Mouse (Mus musculus) intestine, embryonic 16.5 days (tissue): ENCODE measurements around the gene Nckap1. TPM values are rescaled to one million over a fixed set of nuclear protein-coding genes. Genes with fewer than 3 reads are reported as not detected.

Experiments used
- ATAC-seq: fragments of 200-750 bp; cut with Nextera tagmentation; 2 replicates; pipeline ENCODE4 v1.8.0; 2017; ENCODE audit warnings: moderate TSS enrichment, moderate library complexity
- H3K27ac ChIP-seq: fragments of 300-500 bp; sonication (generic); 2 replicates; pipeline ENCODE4 v1.5.1; 2014; ENCODE audit warnings: mild to moderate bottlenecking, low read length
- H3K27me3 ChIP-seq: fragments of 300-500 bp; sonication (generic); replicated peaks from 2 replicates; pipeline ENCODE4 v1.6.1; 2014; ENCODE audit warnings: low read length, control low read depth, mixed read lengths; ENCODE audit not compliant: control insufficient read depth, insufficient read depth
- H3K36me3 ChIP-seq: fragments of 300-500 bp; sonication (generic); 2 replicates; pipeline ENCODE4 v1.6.1; 2014; ENCODE audit warnings: low read length, control low read depth; ENCODE audit not compliant: control insufficient read depth, insufficient read depth
- H3K4me1 ChIP-seq: fragments of 300-500 bp; sonication (generic); 2 replicates; pipeline ENCODE4 v1.6.1; 2014; ENCODE audit warnings: low read length, control low read depth, mixed read lengths; ENCODE audit not compliant: control insufficient read depth, insufficient read depth
- H3K4me2 ChIP-seq: fragments of 300-500 bp; sonication (generic); 2 replicates; pipeline ENCODE4 v1.6.1; 2014; ENCODE audit warnings: low read depth, low read length, control low read depth
- H3K4me3 ChIP-seq: fragments of 300-500 bp; sonication (generic); 2 replicates; pipeline ENCODE4 v1.5.1; 2014; ENCODE audit warnings: mild to moderate bottlenecking, low read length
- H3K9ac ChIP-seq: fragments of 300-500 bp; sonication (generic); 2 replicates; pipeline ENCODE4 v1.6.1; 2014; ENCODE audit warnings: low read depth, low read length
- H3K9me3 ChIP-seq: fragments of 300-500 bp; sonication (generic); 2 replicates; pipeline ENCODE4 v1.6.1; 2016; ENCODE audit warnings: low read length, control low read depth; ENCODE audit not compliant: control insufficient read depth
- whole genome bisulfite sequencing: fragments of 180-500 bp; shearing (Covaris S2); extraction: QIAGEN DNeasy Blood & Tissue Kit; methylation state at CpG from one replicate; pipeline ENCODE4 v1.1.7; 2014; 5-methylcytosine and 5-hydroxymethylcytosine counted together
- polyA plus RNA-seq: library from polyadenylated mRNA; unstranded; fragments of >200 nt; fragmentation: Nextera tagmentation; extraction: Ambion mirVana; gene quantifications from 2 replicates; pipeline ENCODE4 v1.2.1, GENCODE M21; 2015

The Nckap1 gene
- polyA plus RNA-seq, 1 experiment from 2014 or later = 26.1 TPM

GRCm38 (mm10) chr2:80567411-80567810, 13.8 kb downstream of the Nckap1 start:
- H3K4me2 ChIP-seq = no peak overlapping the region
- H3K27me3 ChIP-seq = no peaks in the 10 kb centered on the region
- H3K9me3 ChIP-seq = no peaks in the 10 kb centered on the region
- WGBS = 90% methylated on average over 4 of the region's 4 CpGs
- 0 out of 2 replicates have a peak, but pooled peaks cover 3% of the 10 kb centered on the region for H3K36me3 ChIP-seq
- no peak overlapping the region for H3K4me3 ChIP-seq
- ATAC-seq = no peak
- H3K9ac ChIP-seq = no peak overlapping the region
- peaks cover 4% of the 10 kb centered on the region; the same call in 1 of the 2 replicates for H3K4me1 ChIP-seq
- H3K27ac ChIP-seq = no peak overlapping the region

GRCm38 (mm10) chr2:80562253-80562652, 18.9 kb downstream of the Nckap1 start:
- Histone ChIP-seq H3K27ac (no peak overlapping the region), H3K4me1 (peaks cover 6% of the 10 kb centered on the region; the same call in 1 of the 2 replicates), H3K9ac (no peak overlapping the region), H3K27me3 (no peaks in the 10 kb centered on the region), H3K4me2 (no peak overlapping the region), H3K9me3 (no peaks in the 10 kb centered on the region), H3K4me3 (no peak overlapping the region), H3K36me3 (peaks cover 2% of the 10 kb centered on the region; the same call in 1 of the 2 replicates)
- peak; percentile 32; the same call in 1 of the 2 replicates for ATAC-seq

GRCm38 (mm10) chr2:80561478-80561877, 19.7 kb downstream of the Nckap1 start:
- H3K9ac ChIP-seq = no peak overlapping the region
- no peaks in the 10 kb centered on the region for H3K27me3 ChIP-seq
- whole genome bisulfite sequencing = 67% methylated on average over 3 of the region's 3 CpGs
- H3K27ac ChIP-seq = no peak overlapping the region
- no peaks in the 10 kb centered on the region for H3K9me3 ChIP-seq
- peaks cover 6% of the 10 kb centered on the region; the same call in 1 of the 2 replicates for H3K4me1 ChIP-seq
- H3K4me2 ChIP-seq = no peak overlapping the region
- peaks cover 2% of the 10 kb centered on the region; the same call in 1 of the 2 replicates for H3K36me3 ChIP-seq
- H3K4me3 ChIP-seq = no peak overlapping the region
- peak; percentile 84 for ATAC-seq

- peaks cover 2% of the 10 kb centered on the region; the same call in 1 of the 2 replicates for H3K36me3 ChIP-seq
- no peak overlapping the region for H3K27ac ChIP-seq
- 90% methylated on average over 5 of the region's 5 CpGs for WGBS
- ATAC-seq = no peak
- H3K9me3 ChIP-seq = no peaks in the 10 kb centered on the region
- peaks cover 7% of the 10 kb centered on the region for H3K4me1 ChIP-seq
- H3K27me3 ChIP-seq = no peaks in the 10 kb centered on the region
- no peak overlapping the region for H3K4me3 ChIP-seq
- no peak overlapping the region for H3K4me2 ChIP-seq
- no peak overlapping the region for H3K9ac ChIP-seq
Measured at GRCm38 (mm10) chr2:80560773-80561172, 20.4 kb downstream of the Nckap1 start.

GRCm38 (mm10) chr2:80559655-80560054, 21.5 kb downstream of the Nckap1 start:
- 86% methylated on average over 5 of the region's 5 CpGs for WGBS

GRCm38 (mm10) chr2:80554442-80554841, 26.7 kb downstream of the Nckap1 start:
- Histone ChIP-seq H3K4me1 (peaks cover 2% of the 10 kb centered on the region; the same call in 1 of the 2 replicates), H3K27me3 (no peaks in the 10 kb centered on the region), H3K27ac (no peak overlapping the region), H3K4me2 (no peak overlapping the region), H3K9me3 (no peaks in the 10 kb centered on the region), H3K9ac (no peak overlapping the region), H3K4me3 (no peak overlapping the region), H3K36me3 (peaks cover 13% of the 10 kb centered on the region; the same call in 1 of the 2 replicates)
- ATAC-seq = no peak
- WGBS = 59% methylated on average over 4 of the region's 4 CpGs

More at GRCm38 (mm10) chr2:80559655-80560054, 21.5 kb downstream of the Nckap1 start:
- H3K9ac ChIP-seq = no peak overlapping the region
- no peak for ATAC-seq
- H3K4me3 ChIP-seq = no peak overlapping the region
- no peaks in the 10 kb centered on the region for H3K9me3 ChIP-seq
- H3K4me2 ChIP-seq = no peak overlapping the region
- H3K27me3 ChIP-seq = no peaks in the 10 kb centered on the region
- no peak overlapping the region; the same call in 1 of the 2 replicates for H3K27ac ChIP-seq
- peaks cover 2% of the 10 kb centered on the region; the same call in 1 of the 2 replicates for H3K36me3 ChIP-seq
- H3K4me1 ChIP-seq = peaks cover 9% of the 10 kb centered on the region

GRCm38 (mm10) chr2:80549704-80550103, 31.5 kb downstream of the Nckap1 start:
- 83% methylated on average over 4 of the region's 4 CpGs for WGBS
- H3K9me3 ChIP-seq = no peaks in the 10 kb centered on the region
- no peaks in the 10 kb centered on the region for H3K27me3 ChIP-seq
- H3K36me3 ChIP-seq = peaks cover 15% of the 10 kb centered on the region; the same call in 1 of the 2 replicates
- H3K4me1 ChIP-seq = no peaks in the 10 kb centered on the region
- no peak overlapping the region for H3K9ac ChIP-seq
- no peak for ATAC-seq
- H3K4me3 ChIP-seq = no peak overlapping the region
- H3K27ac ChIP-seq = no peak overlapping the region
- no peak overlapping the region for H3K4me2 ChIP-seq

GRCm38 (mm10) chr2:80547901-80548300, 33.3 kb downstream of the Nckap1 start:
- no peaks in the 10 kb centered on the region for H3K4me1 ChIP-seq
- 85% methylated on average over 1 of the region's 1 CpGs for WGBS

GRCm38 (mm10) chr2:80542801-80543200, 38.4 kb downstream of the Nckap1 start:
- Histone ChIP-seq H3K4me2 (no peak overlapping the region), H3K4me1 (no peaks in the 10 kb centered on the region), H3K36me3 (peaks cover 5% of the 10 kb centered on the region), H3K4me3 (no peak overlapping the region), H3K27ac (no peak overlapping the region), H3K27me3 (no peaks in the 10 kb centered on the region), H3K9ac (no peak overlapping the region), H3K9me3 (no peaks in the 10 kb centered on the region)
- WGBS = 84% methylated on average over 5 of the region's 5 CpGs
- no peak for ATAC-seq

More at GRCm38 (mm10) chr2:80547901-80548300, 33.3 kb downstream of the Nckap1 start:
- Histone ChIP-seq H3K9me3 (no peaks in the 10 kb centered on the region), H3K9ac (no peak overlapping the region), H3K4me3 (no peak overlapping the region), H3K27ac (no peak overlapping the region), H3K4me2 (no peak overlapping the region), H3K27me3 (no peaks in the 10 kb centered on the region), H3K36me3 (peaks cover 12% of the 10 kb centered on the region; the same call in 1 of the 2 replicates)
- ATAC-seq = no peak

GRCm38 (mm10) chr2:80537156-80537555, 44.0 kb downstream of the Nckap1 start:
- Histone ChIP-seq H3K27ac (no peak overlapping the region), H3K36me3 (peaks cover 17% of the 10 kb centered on the region), H3K9me3 (no peaks in the 10 kb centered on the region), H3K9ac (no peak overlapping the region), H3K4me2 (no peak overlapping the region), H3K4me3 (no peak overlapping the region), H3K4me1 (no peaks in the 10 kb centered on the region), H3K27me3 (no peaks in the 10 kb centered on the region)
- WGBS = 54% methylated on average over 3 of the region's 3 CpGs
- ATAC-seq = no peak
